Mouse (Mus musculus) C2C12 (cell line): Measurements from ENCODE around the gene P2ry10. TPM values are rescaled to one million over a fixed set of nuclear protein-coding genes. Genes with fewer than 3 reads are reported as not detected.

Experiments used
- H3K27me3 ChIP-seq: one replicate; pipeline ENCODE4 v1.6.1; 2011; ENCODE audit not compliant: control insufficient read depth, insufficient read depth, insufficient read length
- H3K36me3 ChIP-seq: one replicate; pipeline ENCODE4 v1.6.1; 2011; ENCODE audit not compliant: control insufficient read depth, insufficient read depth
- H3K4me3 ChIP-seq: one replicate; pipeline ENCODE4 v1.5.1; 2011; ENCODE audit warnings: mild to moderate bottlenecking, control low read depth; ENCODE audit not compliant: poor library complexity, insufficient read depth, severe bottlenecking
- H3K79me2 ChIP-seq: one replicate; pipeline ENCODE4 v1.6.1; 2011; ENCODE audit not compliant: control insufficient read depth, insufficient read depth
- H3K79me3 ChIP-seq: one replicate; pipeline ENCODE4 v1.6.1; 2011; ENCODE audit warnings: low read depth, control low read depth
- H3ac ChIP-seq: one replicate; pipeline ENCODE3; 2011; ENCODE audit warnings: low read depth; ENCODE audit not compliant: control insufficient read depth, insufficient read length
- CEBPB ChIP-seq: IDR thresholded peaks from one replicate; pipeline ENCODE4 v1.6.1; 2011; ENCODE audit warnings: low read depth, mild to moderate bottlenecking, control low read depth, moderate library complexity
- CTCF ChIP-seq: IDR thresholded peaks from one replicate; pipeline ENCODE4 v1.5.1; 2011; ENCODE audit not compliant: control insufficient read depth, insufficient read depth, insufficient read length
- FOSL1 ChIP-seq: IDR thresholded peaks from one replicate; pipeline ENCODE4 v1.8.0; 2011; ENCODE audit warnings: mild to moderate bottlenecking, low read length; ENCODE audit not compliant: poor library complexity, insufficient read depth, severe bottlenecking
- MAX ChIP-seq: IDR thresholded peaks from one replicate; pipeline ENCODE4 v1.6.1; 2011; ENCODE audit warnings: mild to moderate bottlenecking, control low read depth
- MYOD1 ChIP-seq: IDR thresholded peaks from one replicate; pipeline ENCODE4 v1.6.1; 2011; ENCODE audit warnings: low read depth; ENCODE audit not compliant: control insufficient read depth, insufficient read length
- MYOG ChIP-seq: IDR thresholded peaks from one replicate; pipeline ENCODE4 v1.6.1; 2011; ENCODE audit not compliant: control insufficient read depth, insufficient read length; ENCODE audit errors: extremely low read depth
- USF1 ChIP-seq: IDR thresholded peaks from one replicate; pipeline ENCODE4 v1.6.1; 2011; ENCODE audit warnings: low read depth, mild to moderate bottlenecking, control low read depth, moderate library complexity
- polyA plus RNA-seq: library from polyadenylated mRNA; unstranded; fragments of >200 nt; fragmentation: generic; extraction: Trizol; gene quantifications from one replicate; pipeline ENCODE4 v1.2.1, GENCODE M21; 2012; ENCODE audit warnings: missing spikeins

P2ry10 gene
- polyA plus RNA-seq, 1 experiment, result not detected

DNA sequence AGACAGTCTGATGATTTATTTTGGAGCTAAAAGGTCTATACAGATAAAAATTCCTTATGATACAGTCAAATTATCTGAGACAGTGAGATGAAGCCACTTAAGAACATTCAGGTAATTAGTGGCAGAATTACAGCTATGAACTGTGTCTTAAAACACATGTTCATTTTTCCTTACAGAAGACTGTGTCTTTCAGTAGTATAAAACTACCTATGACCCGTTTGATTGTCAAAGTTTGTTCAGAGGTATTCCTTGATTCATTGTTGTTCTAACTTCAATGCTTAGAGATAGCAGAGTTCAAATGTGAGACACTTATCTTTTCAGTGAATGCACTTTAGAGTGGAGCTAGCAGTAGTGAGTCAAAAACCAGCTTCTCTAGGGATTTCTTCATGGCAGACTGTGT lies 1.6 kb downstream of the P2ry10 start:
- no peaks in the 10 kb centered on the region for H3K27me3 ChIP-seq
- no peaks in the 10 kb centered on the region for H3K79me2 ChIP-seq
- TF ChIP-seq CEBPB (no peak), MYOD1 (no peak), MYOG (no peak), FOSL1 (no peak), USF1 (no peak), CTCF (no peak), MAX (no peak)
- no peaks in the 10 kb centered on the region for H3K79me3 ChIP-seq
- H3K4me3 ChIP-seq, result no peak overlapping the region
- no peaks in the 10 kb centered on the region for H3K36me3 ChIP-seq
- H3ac ChIP-seq, result no peak overlapping the region

DNA sequence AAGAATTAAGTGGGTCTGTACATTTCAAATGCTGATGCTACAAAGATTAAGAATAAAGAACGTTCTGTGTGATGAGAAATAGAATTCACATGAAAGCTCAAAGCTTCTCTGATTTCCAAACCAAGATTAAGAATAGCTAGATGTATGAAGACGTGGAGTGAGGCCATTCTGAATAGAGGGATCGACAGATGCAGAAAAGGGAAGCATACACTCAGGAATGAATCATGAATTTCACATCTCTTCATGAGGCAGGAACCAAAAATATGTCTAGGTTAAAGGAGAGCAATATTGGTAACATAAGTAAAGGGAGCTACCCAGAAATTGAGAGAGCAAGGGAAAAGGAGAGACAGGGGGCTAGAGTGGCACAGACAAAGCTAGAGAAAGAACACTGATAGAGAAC lies 7.3 kb downstream of the P2ry10 start:
- H3K4me3 ChIP-seq, result no peak overlapping the region

DNA sequence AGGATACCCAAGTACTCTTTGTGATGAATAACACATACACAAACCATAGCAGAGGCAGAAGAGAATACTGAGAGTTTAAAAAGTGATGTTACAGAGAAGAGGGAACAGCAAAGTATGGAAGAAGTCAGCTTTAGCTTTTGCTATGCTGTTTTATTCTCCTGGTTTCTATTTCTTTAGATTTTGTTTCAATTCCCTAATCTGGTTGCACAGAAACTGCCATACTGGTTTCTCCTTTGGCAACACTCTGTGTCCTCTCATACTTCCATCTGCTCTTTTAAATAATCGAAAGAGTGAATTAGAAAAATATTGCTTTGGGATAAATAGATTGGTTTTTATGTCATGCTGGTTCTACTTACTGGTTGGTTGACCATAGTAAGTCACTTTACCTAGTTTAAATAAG lies 28.0 kb downstream of the P2ry10 start:
- H3K4me3 ChIP-seq, result no peak overlapping the region
- no peak overlapping the region for H3ac ChIP-seq
- no peaks in the 10 kb centered on the region for H3K79me3 ChIP-seq
- no peaks in the 10 kb centered on the region for H3K79me2 ChIP-seq
- TF ChIP-seq MYOG, result no peak
- no peak for TF ChIP-seq FOSL1
- no peak for TF ChIP-seq CEBPB
- no peak for TF ChIP-seq CTCF
- no peak for TF ChIP-seq MAX
- no peak for TF ChIP-seq USF1
- TF ChIP-seq MYOD1, result no peak
- H3K27me3 ChIP-seq, result no peaks in the 10 kb centered on the region
- no peaks in the 10 kb centered on the region for H3K36me3 ChIP-seq

More for the DNA sequence above, 7.3 kb downstream of the P2ry10 start:
- Histone ChIP-seq H3K27me3 (no peaks in the 10 kb centered on the region), H3K79me3 (no peaks in the 10 kb centered on the region), H3K79me2 (no peaks in the 10 kb centered on the region), H3ac (no peak overlapping the region), H3K36me3 (no peaks in the 10 kb centered on the region)
- TF ChIP-seq MYOG (no peak), FOSL1 (no peak), CTCF (no peak), MAX (no peak), MYOD1 (no peak), USF1 (no peak), CEBPB (no peak)

DNA sequence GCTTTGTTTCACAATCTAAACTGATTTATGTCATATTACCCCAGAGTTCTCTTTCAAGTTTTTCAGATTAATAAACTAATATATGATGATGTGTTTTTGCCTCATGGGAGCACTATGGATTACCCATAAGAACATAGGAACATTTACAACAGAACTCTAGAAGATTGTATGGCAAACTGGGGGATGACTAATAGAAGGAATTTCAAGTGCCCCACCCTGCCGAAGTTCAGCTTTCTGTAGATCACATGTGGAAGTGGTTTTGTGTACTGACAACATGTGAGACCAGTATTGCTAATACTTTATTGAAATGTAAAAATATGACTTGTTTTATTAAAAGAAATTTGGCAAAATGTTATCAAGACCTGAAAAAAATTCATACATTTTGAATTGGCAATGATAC lies 28.7 kb downstream of the P2ry10 start:
- Histone ChIP-seq H3ac (no peak overlapping the region), H3K4me3 (no peak overlapping the region), H3K79me3 (no peaks in the 10 kb centered on the region), H3K79me2 (no peaks in the 10 kb centered on the region), H3K36me3 (no peaks in the 10 kb centered on the region), H3K27me3 (no peaks in the 10 kb centered on the region)
- TF ChIP-seq CEBPB (no peak), FOSL1 (no peak), MYOG (no peak)

DNA sequence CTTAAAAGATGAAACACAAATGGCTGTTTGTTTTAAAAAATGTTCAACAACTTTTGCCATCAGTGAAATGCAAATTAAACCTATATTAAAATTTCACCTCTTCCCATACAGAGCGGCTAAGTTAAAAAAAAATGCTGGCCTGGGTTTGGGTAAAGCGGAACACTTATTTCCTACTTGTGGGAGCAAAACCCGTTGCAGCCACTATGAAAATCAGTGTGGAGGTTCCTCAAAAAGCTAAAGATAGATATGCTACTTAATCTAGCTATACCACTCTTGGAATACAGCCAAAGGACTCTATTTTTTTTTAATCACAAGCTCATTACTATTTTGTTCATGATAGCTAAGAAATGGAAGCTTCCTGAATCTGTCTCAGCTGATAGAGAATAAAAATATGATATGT lies 54.9 kb downstream of the P2ry10 start:
- Histone ChIP-seq H3ac (no peak overlapping the region), H3K79me3 (no peaks in the 10 kb centered on the region), H3K27me3 (no peaks in the 10 kb centered on the region), H3K4me3 (no peak overlapping the region), H3K36me3 (no peaks in the 10 kb centered on the region), H3K79me2 (no peaks in the 10 kb centered on the region)
- TF ChIP-seq CEBPB (no peak), FOSL1 (no peak), CTCF (no peak), USF1 (no peak), MYOG (no peak), MYOD1 (no peak), MAX (no peak)

DNA sequence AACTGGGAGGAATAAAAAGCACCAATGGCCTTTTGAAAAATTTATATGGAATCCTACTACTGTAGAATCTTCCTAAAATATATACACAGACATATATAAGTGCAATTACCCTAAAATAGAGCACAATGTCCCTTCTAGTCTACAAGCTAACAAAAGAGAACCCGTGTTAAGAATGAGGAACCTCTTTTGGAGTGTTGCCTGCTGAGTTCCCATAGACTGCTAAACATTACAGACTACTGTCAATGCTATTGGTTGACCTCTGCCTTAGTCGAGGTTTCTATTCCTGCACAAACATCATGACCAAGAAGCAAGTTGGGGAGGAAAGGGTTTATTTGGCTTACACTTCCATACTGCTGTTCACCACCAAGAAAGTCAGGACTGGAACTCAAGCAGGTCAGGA lies 55.6 kb downstream of the P2ry10 start:
- no peak overlapping the region for H3K4me3 ChIP-seq

More for the DNA sequence above, 55.6 kb downstream of the P2ry10 start:
- H3K79me3 ChIP-seq, result no peaks in the 10 kb centered on the region
- TF ChIP-seq MYOD1, result no peak
- TF ChIP-seq MYOG, result no peak
- TF ChIP-seq MAX, result no peak
- TF ChIP-seq FOSL1, result no peak
- TF ChIP-seq CTCF, result no peak
- no peak for TF ChIP-seq USF1
- TF ChIP-seq CEBPB, result no peak
- no peaks in the 10 kb centered on the region for H3K79me2 ChIP-seq
- H3K36me3 ChIP-seq, result no peaks in the 10 kb centered on the region
- no peaks in the 10 kb centered on the region for H3K27me3 ChIP-seq
- no peak overlapping the region for H3ac ChIP-seq
